Mouse (Mus musculus): Measurements from ENCODE around the gene Tmppe. TPM values are rescaled to one million over a fixed set of nuclear protein-coding genes. Genes with fewer than 3 reads are reported as not detected.
"Not testable (repeated sequence)": the region's sequence is repeated elsewhere in the genome, so short reads cannot be mapped to it uniquely, and the experiment has no call there.

Gene Tmppe
- polyA plus RNA-seq (2015; fragmentation: Nextera tagmentation; extraction: Ambion mirVana): 9.8 and 10.5 TPM in 2 replicates

DNA sequence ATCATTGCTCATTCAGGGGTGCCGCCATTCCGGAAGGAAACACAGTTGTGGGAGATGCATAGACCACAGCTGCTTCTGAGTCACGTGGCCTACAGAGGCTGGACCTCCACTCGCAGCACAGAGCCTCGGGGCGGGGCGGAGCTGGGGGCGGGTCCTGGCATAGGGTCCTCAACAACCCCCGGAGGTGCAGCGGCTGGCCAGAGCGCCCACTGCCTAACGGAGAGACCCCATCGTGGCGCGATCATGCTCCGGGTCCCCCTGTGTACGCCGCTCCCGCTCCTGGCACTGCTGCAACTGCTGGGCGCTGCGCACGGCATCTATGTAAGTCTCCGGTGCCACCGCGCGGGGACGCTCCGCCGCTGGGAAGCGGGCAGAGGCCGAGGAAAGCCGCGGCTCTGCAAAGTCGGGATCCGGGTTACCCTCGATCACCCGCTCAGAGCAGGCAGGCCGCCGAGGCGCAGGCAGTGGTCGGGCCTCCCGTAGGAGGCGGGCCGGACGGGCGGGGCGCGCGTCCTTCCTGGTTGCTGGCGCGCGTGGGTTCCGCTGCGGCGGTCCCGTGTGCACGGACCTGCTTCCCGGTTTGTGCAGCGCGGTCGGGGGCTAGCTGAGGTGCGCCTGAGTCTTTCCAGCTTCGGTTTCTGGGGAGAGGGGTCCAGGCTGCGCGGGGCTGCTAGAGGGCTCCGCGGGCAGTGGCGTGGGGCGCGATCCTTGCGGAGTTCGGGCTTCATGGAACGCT is at the start of gene Tmppe, which contains the start of gene Glb1:
Gene Tmppe (plus strand): TSS at position 157 of the 736 bp plus-strand sequence.
Gene Glb1 (plus strand): TSS at position 128 of the 736 bp plus-strand sequence.
- peak within 1 kb of the TSS; percentile 91 for H3K4me3 ChIP-seq
- WGBS: under 1% methylated on average over 73 of the region's 73 CpGs

DNA sequence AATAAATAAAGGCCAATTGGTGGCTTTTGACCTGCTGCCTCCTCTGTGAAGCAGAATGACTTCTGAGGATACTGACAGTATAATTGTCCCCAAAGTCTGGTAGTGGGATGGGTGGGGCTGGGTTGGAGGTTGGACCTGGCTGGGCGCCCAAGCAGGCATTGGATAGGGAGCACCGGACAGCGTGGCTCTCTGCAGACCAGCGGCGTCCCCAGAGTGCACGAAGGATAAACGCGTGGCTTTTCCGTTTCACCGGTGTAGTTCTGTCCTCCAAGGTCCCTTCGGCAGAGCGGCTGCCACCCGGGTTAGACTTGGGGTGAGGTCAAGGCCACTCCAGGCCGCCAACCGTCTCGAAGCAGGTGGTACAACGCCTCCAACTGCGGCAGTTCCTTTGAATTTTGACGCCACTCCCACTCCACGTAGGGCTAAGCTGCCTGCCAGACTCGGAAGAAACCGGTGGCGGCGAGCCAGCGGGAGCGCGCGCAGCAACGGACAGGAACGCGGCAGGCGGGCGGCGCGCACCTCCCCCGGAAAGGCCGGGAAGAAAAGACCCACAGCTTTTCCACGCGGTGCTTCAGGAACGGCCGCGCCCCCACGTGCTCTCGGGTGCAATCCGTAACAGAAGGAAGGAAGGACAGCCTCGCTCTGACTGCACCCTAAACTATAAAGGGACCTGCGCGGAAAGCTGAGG is 33.0 kb upstream of the Tmppe start:
- H3K27ac ChIP-seq: no peak overlapping the region
- H3K9ac ChIP-seq: peak overlapping the region; percentile 37
- WGBS: under 1% methylated on average over 48 of the region's 48 CpGs
- peaks cover 7% of the 10 kb centered on the region for H3K4me1 ChIP-seq
- no peaks in the 10 kb centered on the region for H3K27me3 ChIP-seq
- H3K4me2 ChIP-seq: peak overlapping the region; percentile 86
- H3K36me3 ChIP-seq: no peaks in the 10 kb centered on the region
- peak overlapping the region; percentile 47 for H3K4me3 ChIP-seq
- peak; percentile 71; the same call in 1 of the 2 replicates for ATAC-seq (ENCODE audit: insufficient number of reproducible peaks, low FRiP score, low TSS enrichment, low read depth)
- no peaks in the 10 kb centered on the region for H3K9me3 ChIP-seq

More for the DNA sequence above, at the start of gene Tmppe, which contains the start of gene Glb1:
- Histone ChIP-seq H3K27me3 (no peaks in the 10 kb centered on the region), H3K9me3 (no peaks in the 10 kb centered on the region), H3K4me2 (peak within 1 kb of the TSS; percentile 80), H3K4me1 (peaks cover 13% of the 10 kb centered on the region), H3K27ac (peak within 1 kb of the TSS; percentile 97), H3K9ac (peak within 1 kb of the TSS; percentile 91), H3K36me3 (peaks cover 22% of the 10 kb centered on the region)
- ATAC-seq (ENCODE audit: insufficient number of reproducible peaks, low FRiP score, low TSS enrichment, low read depth): peak; percentile 94

DNA sequence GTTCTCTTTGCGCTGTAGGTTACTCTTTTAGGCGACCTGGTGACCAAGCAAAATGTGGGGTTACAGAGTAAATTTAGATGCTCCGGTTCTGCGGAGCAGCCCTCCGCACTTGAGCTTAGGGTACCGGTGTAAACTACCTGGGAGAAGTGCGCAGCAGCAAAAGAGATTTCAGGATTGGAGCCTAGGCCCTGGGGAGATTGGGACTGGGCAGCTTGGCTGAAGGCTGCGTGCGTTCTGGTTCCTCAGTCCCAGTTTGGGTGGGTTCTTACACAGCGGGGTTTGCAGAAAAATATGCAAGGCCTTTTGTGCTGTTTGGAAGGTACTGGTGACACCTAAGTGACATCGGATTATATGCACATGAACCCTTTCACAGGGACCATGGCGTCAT is 32.4 kb upstream of the Tmppe start:
- no peak for ATAC-seq (ENCODE audit: insufficient number of reproducible peaks, low FRiP score, low TSS enrichment, low read depth)
- no peak overlapping the region for H3K27ac ChIP-seq
- WGBS: 14% methylated on average over 12 of the region's 12 CpGs
- no peaks in the 10 kb centered on the region for H3K9me3 ChIP-seq
- H3K36me3 ChIP-seq: peaks cover 1% of the 10 kb centered on the region; the same call in 1 of the 2 replicates
- peak overlapping the region; percentile 47 for H3K4me3 ChIP-seq
- peak overlapping the region; percentile 37 for H3K9ac ChIP-seq
- no peaks in the 10 kb centered on the region for H3K27me3 ChIP-seq
- peaks cover 7% of the 10 kb centered on the region for H3K4me1 ChIP-seq
- H3K4me2 ChIP-seq: peak overlapping the region; percentile 86

- H3K4me2 ChIP-seq; H3K4me1 ChIP-seq; H3K9me3 ChIP-seq; H3K27ac ChIP-seq; H3K27me3 ChIP-seq; ATAC-seq (ENCODE audit: insufficient number of reproducible peaks, low FRiP score, low TSS enrichment, low read depth); H3K36me3 ChIP-seq; H3K9ac ChIP-seq; H3K4me3 ChIP-seq: not testable (repeated sequence)
- 62% methylated on average over 5 of the region's 5 CpGs for WGBS
These were observed 31.5 kb upstream of the Tmppe start for GRCm38 (mm10) chr9:114369389-114369788.

GRCm38 (mm10) chr9:114371717-114372116 is 29.2 kb upstream of the Tmppe start:
- not testable (repeated sequence) for H3K4me1 ChIP-seq; H3K9ac ChIP-seq; H3K27me3 ChIP-seq; H3K4me2 ChIP-seq; H3K27ac ChIP-seq; ATAC-seq (ENCODE audit: insufficient number of reproducible peaks, low FRiP score, low TSS enrichment, low read depth); H3K9me3 ChIP-seq; H3K4me3 ChIP-seq
- H3K36me3 ChIP-seq: peaks cover 23% of the 10 kb centered on the region
- WGBS: 33% methylated on average over 5 of the region's 5 CpGs

DNA sequence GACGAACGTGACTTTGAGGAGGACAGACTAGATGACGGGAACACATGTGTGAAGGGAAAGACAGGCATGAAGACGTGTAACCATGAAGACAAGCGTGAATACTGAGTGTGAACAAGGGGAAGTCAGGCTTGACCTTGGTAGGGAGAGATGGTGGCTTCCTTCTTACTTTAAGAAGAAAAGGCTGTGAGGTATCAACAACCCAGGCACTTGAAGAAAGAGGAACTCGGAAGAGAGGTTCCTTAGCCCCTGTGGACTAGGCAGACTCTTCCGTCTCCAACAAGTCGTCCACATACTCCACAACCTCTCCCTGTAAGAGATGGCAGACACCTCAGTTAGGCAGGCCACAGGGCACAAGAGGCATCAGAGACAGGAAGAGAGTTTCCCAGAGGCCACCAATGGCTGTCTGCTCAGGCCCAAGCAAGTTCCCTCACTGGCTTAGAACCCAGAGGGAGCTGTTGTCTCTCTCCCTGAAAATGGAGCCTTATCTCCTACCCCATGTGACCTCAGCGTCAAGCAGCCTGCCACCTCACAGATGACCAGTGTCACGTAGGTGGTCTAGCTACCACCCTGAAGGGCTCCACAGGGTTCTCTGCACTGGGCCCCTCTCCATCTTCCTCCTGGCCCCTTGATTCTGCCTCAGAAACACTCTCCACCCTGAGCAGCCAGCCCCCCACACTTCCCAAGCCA is 25.5 kb upstream of the Tmppe start:
- H3K9me3 ChIP-seq: no peaks in the 10 kb centered on the region
- H3K4me1 ChIP-seq: no peaks in the 10 kb centered on the region
- peaks cover 57% of the 10 kb centered on the region for H3K36me3 ChIP-seq
- H3K4me3 ChIP-seq: no peak overlapping the region
- no peak overlapping the region for H3K9ac ChIP-seq
- WGBS: 89% methylated on average over 10 of the region's 10 CpGs
- no peak overlapping the region for H3K27ac ChIP-seq
- no peaks in the 10 kb centered on the region for H3K27me3 ChIP-seq
- no peak overlapping the region for H3K4me2 ChIP-seq
- no peak for ATAC-seq (ENCODE audit: insufficient number of reproducible peaks, low FRiP score, low TSS enrichment, low read depth)

DNA sequence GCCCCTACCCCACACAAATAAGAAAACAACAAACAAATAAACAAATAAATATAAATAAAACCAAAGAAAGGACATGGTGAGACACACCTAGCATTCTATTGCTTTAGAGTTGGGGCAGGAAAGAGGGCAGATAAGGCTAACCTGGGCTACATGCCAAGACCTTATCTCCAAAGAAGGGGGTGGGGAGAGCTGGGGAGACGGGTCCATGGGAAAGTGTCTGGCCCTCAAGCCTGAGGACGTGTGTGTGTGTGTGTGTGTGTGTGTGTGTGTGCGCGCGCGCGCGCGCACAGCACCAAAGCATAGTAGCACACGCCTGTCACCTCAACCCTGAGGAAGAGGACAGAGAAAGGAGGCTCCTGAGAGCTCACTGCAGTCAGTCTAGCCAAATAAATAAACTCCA is 23.7 kb upstream of the Tmppe start:
- no peaks in the 10 kb centered on the region for H3K4me1 ChIP-seq
- no peak overlapping the region for H3K4me3 ChIP-seq
- peaks cover 66% of the 10 kb centered on the region for H3K36me3 ChIP-seq
- no peak overlapping the region for H3K9ac ChIP-seq
- 93% methylated on average over 10 of the region's 10 CpGs for WGBS
- H3K9me3 ChIP-seq: no peaks in the 10 kb centered on the region
- H3K4me2 ChIP-seq: no peak overlapping the region
- ATAC-seq (ENCODE audit: insufficient number of reproducible peaks, low FRiP score, low TSS enrichment, low read depth): no peak
- H3K27ac ChIP-seq: no peak overlapping the region
- no peaks in the 10 kb centered on the region for H3K27me3 ChIP-seq

- Histone ChIP-seq H3K4me1 (no peaks in the 10 kb centered on the region), H3K9me3 (no peaks in the 10 kb centered on the region), H3K9ac (no peak overlapping the region), H3K27ac (no peak overlapping the region), H3K4me3 (no peak overlapping the region), H3K4me2 (no peak overlapping the region), H3K27me3 (no peaks in the 10 kb centered on the region), H3K36me3 (peaks cover 83% of the 10 kb centered on the region)
- 84% methylated on average over 12 of the region's 12 CpGs for WGBS
- no peak for ATAC-seq (ENCODE audit: insufficient number of reproducible peaks, low FRiP score, low TSS enrichment, low read depth)
These were observed 21.0 kb upstream of the Tmppe start for GRCm38 (mm10) chr9:114379871-114380270.

- Histone ChIP-seq H3K9ac (no peak overlapping the region), H3K4me3 (no peak overlapping the region), H3K9me3 (no peaks in the 10 kb centered on the region), H3K4me1 (no peaks in the 10 kb centered on the region), H3K36me3 (peaks cover 87% of the 10 kb centered on the region), H3K27ac (no peak overlapping the region), H3K4me2 (no peak overlapping the region), H3K27me3 (no peaks in the 10 kb centered on the region)
- WGBS: 68% methylated on average over 17 of the region's 17 CpGs
- no peak for ATAC-seq (ENCODE audit: insufficient number of reproducible peaks, low FRiP score, low TSS enrichment, low read depth)
These were observed 19.8 kb upstream of the Tmppe start for GRCm38 (mm10) chr9:114380881-114381733.

DNA sequence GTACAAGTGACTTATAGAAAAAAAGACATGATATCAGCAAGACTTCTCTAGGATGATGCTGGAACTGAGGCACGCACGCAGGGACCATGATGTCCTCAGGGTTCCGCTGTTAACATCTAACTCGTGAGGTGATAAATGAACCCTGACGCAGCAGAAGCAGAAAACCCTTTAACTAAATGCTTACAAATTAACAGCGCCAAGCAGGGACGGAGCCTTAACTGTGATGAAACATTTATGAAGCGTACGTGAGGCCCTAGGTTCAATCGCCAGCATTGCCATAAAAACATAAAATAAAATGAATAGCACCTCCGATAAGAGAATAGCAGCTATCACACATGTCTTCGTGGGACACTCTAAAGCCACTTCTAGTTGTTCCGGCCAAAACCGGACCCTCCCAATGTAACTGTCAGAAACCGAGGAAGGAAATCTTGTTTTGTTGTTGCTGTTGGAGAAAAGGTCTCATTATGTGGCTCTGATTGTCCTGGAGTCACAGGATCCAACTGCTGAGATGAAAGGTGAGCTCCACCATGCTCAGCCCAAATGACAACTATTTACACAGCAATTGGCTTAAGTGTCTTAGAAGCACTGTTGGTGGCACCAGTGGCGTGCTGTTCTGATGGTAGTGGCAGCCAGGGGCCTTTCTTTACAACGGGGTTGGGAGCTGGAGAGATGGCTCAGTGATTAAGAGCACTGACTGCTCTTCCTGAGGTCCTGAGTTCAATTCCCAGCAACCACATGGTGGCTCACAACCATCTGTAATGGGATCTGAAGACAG is 17.8 kb upstream of the Tmppe start:
- WGBS: 79% methylated on average over 17 of the region's 17 CpGs

DNA sequence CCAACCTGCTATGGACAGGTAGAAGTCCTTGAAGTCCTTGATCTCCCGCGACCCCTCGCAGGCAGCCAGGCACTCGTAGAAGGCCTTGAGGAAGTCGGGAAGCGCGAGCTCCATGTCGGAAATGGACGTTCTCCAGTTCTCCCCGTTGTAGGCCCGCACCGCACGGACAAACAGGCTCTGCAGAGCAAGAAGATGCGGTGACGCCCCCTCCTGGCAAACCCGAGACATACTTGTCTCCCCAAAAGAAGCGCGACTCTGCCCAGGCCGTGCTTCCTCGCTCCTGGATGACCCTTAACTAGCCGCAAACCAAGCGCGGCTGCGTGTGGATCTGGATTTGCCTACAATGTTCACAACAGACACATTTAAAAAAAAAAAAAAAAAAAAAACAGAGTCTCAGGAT is 16.2 kb upstream of the Tmppe start:
- no peak for ATAC-seq (ENCODE audit: insufficient number of reproducible peaks, low FRiP score, low TSS enrichment, low read depth)
- 90% methylated on average over 24 of the region's 24 CpGs for WGBS
- H3K4me2 ChIP-seq: no peak overlapping the region
- no peaks in the 10 kb centered on the region for H3K9me3 ChIP-seq
- peaks cover 22% of the 10 kb centered on the region for H3K4me1 ChIP-seq
- H3K9ac ChIP-seq: no peak overlapping the region
- H3K4me3 ChIP-seq: no peak overlapping the region
- no peaks in the 10 kb centered on the region for H3K27me3 ChIP-seq
- H3K36me3 ChIP-seq: peaks cover 62% of the 10 kb centered on the region
- H3K27ac ChIP-seq: no peak overlapping the region

More for the DNA sequence above, 17.8 kb upstream of the Tmppe start:
- Histone ChIP-seq H3K4me1 (peaks cover 8% of the 10 kb centered on the region), H3K4me2 (no peak overlapping the region), H3K9ac (no peak overlapping the region), H3K27ac (no peak overlapping the region), H3K27me3 (no peaks in the 10 kb centered on the region), H3K9me3 (no peaks in the 10 kb centered on the region), H3K4me3 (no peak overlapping the region), H3K36me3 (peaks cover 75% of the 10 kb centered on the region)
- ATAC-seq (ENCODE audit: insufficient number of reproducible peaks, low FRiP score, low TSS enrichment, low read depth): no peak
